Mouse (Mus musculus): ENCODE measurements around the gene Itgb6. TPM values are rescaled to one million over a fixed set of nuclear protein-coding genes. Genes with fewer than 3 reads are reported as not detected.
A peak's percentile ranks its signal among the peaks of the same experiment; 100 is the strongest.

Gene Itgb6
- polyA plus RNA-seq, 1 experiment from 2014 or later: 8.6 TPM

- ATAC-seq (ENCODE audit: low FRiP score, low TSS enrichment) (no peak), DNase-seq (ENCODE audit: low spot score) (no peak)
- no peak overlapping the region for H3K27ac ChIP-seq (replicated peaks)
- TF ChIP-seq CTCF (IDR thresholded peaks at IDR 0.05; ENCODE audit: low read depth) (no peak), EP300 (optimal IDR thresholded peaks at IDR 0.05) (no peak)
- WGBS: 70% methylated on average over 3 of the region's 3 CpGs
- H3K36me3 ChIP-seq (ENCODE audit: control insufficient read depth, insufficient read depth, low read length): no peaks in the 10 kb centered on the region
- H3K9ac ChIP-seq (ENCODE audit: low read length): no peak overlapping the region
- H3K4me3 ChIP-seq (ENCODE audit: low read depth, low read length): no peak overlapping the region
- no peaks in the 10 kb centered on the region for H3K27me3 ChIP-seq (ENCODE audit: control insufficient read depth, insufficient read depth, low read length)
- H3K9me3 ChIP-seq (ENCODE audit: control insufficient read depth, low read length): no peaks in the 10 kb centered on the region
- no peaks in the 10 kb centered on the region for H3K4me1 ChIP-seq (replicated peaks; ENCODE audit: control insufficient read depth, insufficient read depth)
- no peak overlapping the region for H3K4me2 ChIP-seq (replicated peaks; ENCODE audit: low read depth)
These were observed 110.8 kb downstream of the Itgb6 start for GRCm38 (mm10) chr2:60611622-60612021.

- WGBS: 66% methylated on average over 8 of the region's 8 CpGs
These were observed 112.8 kb downstream of the Itgb6 start for GRCm38 (mm10) chr2:60609436-60610199.

GRCm38 (mm10) chr2:60607980-60608379, 114.5 kb downstream of the Itgb6 start:
- no peak for ATAC-seq (ENCODE audit: low FRiP score, low TSS enrichment)
- Histone ChIP-seq H3K36me3 (ENCODE audit: control insufficient read depth, insufficient read depth, low read length) (no peaks in the 10 kb centered on the region), H3K27ac (replicated peaks) (no peak overlapping the region), H3K4me1 (replicated peaks; ENCODE audit: control insufficient read depth, insufficient read depth) (no peaks in the 10 kb centered on the region), H3K4me2 (replicated peaks; ENCODE audit: low read depth) (no peak overlapping the region), H3K4me3 (ENCODE audit: low read depth, low read length) (no peak overlapping the region), H3K27me3 (ENCODE audit: control insufficient read depth, insufficient read depth, low read length) (no peaks in the 10 kb centered on the region), H3K9me3 (ENCODE audit: control insufficient read depth, low read length) (no peaks in the 10 kb centered on the region), H3K9ac (ENCODE audit: low read length) (no peak overlapping the region)
- TF ChIP-seq EP300 (optimal IDR thresholded peaks at IDR 0.05) (no peak), CTCF (IDR thresholded peaks at IDR 0.05; ENCODE audit: low read depth) (peak; percentile 57)
- DNase-seq (ENCODE audit: low spot score): no peak
- 59% methylated on average over 4 of the region's 4 CpGs for WGBS

More at GRCm38 (mm10) chr2:60609436-60610199, 112.8 kb downstream of the Itgb6 start:
- TF ChIP-seq CTCF (IDR thresholded peaks at IDR 0.05; ENCODE audit: low read depth) (no peak), EP300 (optimal IDR thresholded peaks at IDR 0.05) (no peak)
- Histone ChIP-seq H3K4me3 (ENCODE audit: low read depth, low read length) (no peak overlapping the region), H3K4me2 (replicated peaks; ENCODE audit: low read depth) (no peak overlapping the region), H3K4me1 (replicated peaks; ENCODE audit: control insufficient read depth, insufficient read depth) (no peaks in the 10 kb centered on the region), H3K27me3 (ENCODE audit: control insufficient read depth, insufficient read depth, low read length) (no peaks in the 10 kb centered on the region), H3K27ac (replicated peaks) (no peak overlapping the region), H3K9ac (ENCODE audit: low read length) (no peak overlapping the region), H3K9me3 (ENCODE audit: control insufficient read depth, low read length) (no peaks in the 10 kb centered on the region), H3K36me3 (ENCODE audit: control insufficient read depth, insufficient read depth, low read length) (no peaks in the 10 kb centered on the region)
- no peak for ATAC-seq (ENCODE audit: low FRiP score, low TSS enrichment)
- DNase-seq (ENCODE audit: low spot score): no peak

- peaks cover 2% of the 10 kb centered on the region; the same call in 1 of the 2 replicates for H3K36me3 ChIP-seq (ENCODE audit: control insufficient read depth, insufficient read depth, low read length)
- TF ChIP-seq CTCF (IDR thresholded peaks at IDR 0.05; ENCODE audit: low read depth) (no peak), EP300 (optimal IDR thresholded peaks at IDR 0.05) (no peak)
- WGBS: 67% methylated on average over 2 of the region's 2 CpGs
- H3K4me2 ChIP-seq (replicated peaks; ENCODE audit: low read depth): no peak overlapping the region
- no peak overlapping the region for H3K4me3 ChIP-seq (ENCODE audit: low read depth, low read length)
- H3K9me3 ChIP-seq (ENCODE audit: control insufficient read depth, low read length): no peaks in the 10 kb centered on the region
- H3K9ac ChIP-seq (ENCODE audit: low read length): no peak overlapping the region
- no peak overlapping the region for H3K27ac ChIP-seq (replicated peaks)
- H3K27me3 ChIP-seq (ENCODE audit: control insufficient read depth, insufficient read depth, low read length): no peaks in the 10 kb centered on the region
- H3K4me1 ChIP-seq (replicated peaks; ENCODE audit: control insufficient read depth, insufficient read depth): no peaks in the 10 kb centered on the region
- DNase-seq (ENCODE audit: low spot score) (no peak), ATAC-seq (ENCODE audit: low FRiP score, low TSS enrichment) (no peak)
These were observed 121.1 kb downstream of the Itgb6 start for GRCm38 (mm10) chr2:60601326-60601725.

GRCm38 (mm10) chr2:60600863-60601262, 121.6 kb downstream of the Itgb6 start:
- 74% methylated on average over 2 of the region's 2 CpGs for WGBS
- DNase-seq (ENCODE audit: low spot score): no peak
- no peak for TF ChIP-seq EP300 (optimal IDR thresholded peaks at IDR 0.05)
- no peak for TF ChIP-seq CTCF (IDR thresholded peaks at IDR 0.05; ENCODE audit: low read depth)

GRCm38 (mm10) chr2:60583416-60583815, 139.0 kb downstream of the Itgb6 start:
- no peak for DNase-seq (ENCODE audit: low spot score)
- Histone ChIP-seq H3K27me3 (ENCODE audit: control insufficient read depth, insufficient read depth, low read length) (no peaks in the 10 kb centered on the region), H3K4me1 (replicated peaks; ENCODE audit: control insufficient read depth, insufficient read depth) (no peaks in the 10 kb centered on the region), H3K9me3 (ENCODE audit: control insufficient read depth, low read length) (no peaks in the 10 kb centered on the region), H3K4me3 (ENCODE audit: low read depth, low read length) (no peak overlapping the region), H3K4me2 (replicated peaks; ENCODE audit: low read depth) (no peak overlapping the region), H3K9ac (ENCODE audit: low read length) (no peak overlapping the region), H3K27ac (replicated peaks) (no peak overlapping the region), H3K36me3 (ENCODE audit: control insufficient read depth, insufficient read depth, low read length) (no peaks in the 10 kb centered on the region)
- TF ChIP-seq EP300 (optimal IDR thresholded peaks at IDR 0.05) (no peak), CTCF (IDR thresholded peaks at IDR 0.05; ENCODE audit: low read depth) (no peak)
- no peak for ATAC-seq (ENCODE audit: low FRiP score, low TSS enrichment)
- 70% methylated on average over 4 of the region's 4 CpGs for WGBS

More at GRCm38 (mm10) chr2:60600863-60601262, 121.6 kb downstream of the Itgb6 start:
- Histone ChIP-seq H3K9ac (ENCODE audit: low read length) (no peak overlapping the region), H3K4me1 (replicated peaks; ENCODE audit: control insufficient read depth, insufficient read depth) (no peaks in the 10 kb centered on the region), H3K27me3 (ENCODE audit: control insufficient read depth, insufficient read depth, low read length) (no peaks in the 10 kb centered on the region), H3K4me2 (replicated peaks; ENCODE audit: low read depth) (no peak overlapping the region), H3K4me3 (ENCODE audit: low read depth, low read length) (no peak overlapping the region), H3K9me3 (ENCODE audit: control insufficient read depth, low read length) (no peaks in the 10 kb centered on the region), H3K27ac (replicated peaks) (no peak overlapping the region), H3K36me3 (ENCODE audit: control insufficient read depth, insufficient read depth, low read length) (peaks cover 2% of the 10 kb centered on the region; the same call in 1 of the 2 replicates)
- no peak for ATAC-seq (ENCODE audit: low FRiP score, low TSS enrichment)
